Mouse (Mus musculus): ENCODE measurements around the gene Ntn5. TPM values are rescaled to one million over a fixed set of nuclear protein-coding genes. Genes with fewer than 3 reads are reported as not detected.

Ntn5 gene
- total and polyA plus RNA-seq, 2 experiments from 2014 or later, result 0.73 to 1.3 TPM

GRCm38 (mm10) chr7:45667761-45668160 lies 16.1 kb upstream of the Ntn5 start:
- 64% methylated on average over 14 of the region's 14 CpGs for WGBS
- no peak for ATAC-seq (ENCODE audit: low FRiP score)
- peak; percentile 42 for DNase-seq (ENCODE audit: low spot score)
- no peak overlapping the region for H3K4me3 ChIP-seq (ENCODE audit: low read depth, low read length)
- H3K4me2 ChIP-seq (ENCODE audit: low read depth, low read length, poor library complexity, severe bottlenecking), result no peak overlapping the region
- no peak overlapping the region for H3K9ac ChIP-seq (replicated peaks; ENCODE audit: low read length, poor library complexity, severe bottlenecking)
- H3K27me3 ChIP-seq (ENCODE audit: insufficient read depth, low read length), result no peaks in the 10 kb centered on the region
- H3K27ac ChIP-seq (ENCODE audit: low read depth, low read length), result no peak overlapping the region
- TF ChIP-seq CTCF (IDR thresholded peaks at IDR 0.05), result no peak
- no peaks in the 10 kb centered on the region for H3K4me1 ChIP-seq (ENCODE audit: insufficient read depth, low read length)
- H3K9me3 ChIP-seq (ENCODE audit: low read length), result no peaks in the 10 kb centered on the region
- no peaks in the 10 kb centered on the region for H3K36me3 ChIP-seq (ENCODE audit: insufficient read depth, low read length)

- Histone ChIP-seq H3K4me3 (ENCODE audit: low read depth, low read length) (no peak overlapping the region), H3K27me3 (ENCODE audit: insufficient read depth, low read length) (no peaks in the 10 kb centered on the region), H3K9ac (replicated peaks; ENCODE audit: low read length, poor library complexity, severe bottlenecking) (no peak overlapping the region), H3K4me1 (ENCODE audit: insufficient read depth, low read length) (no peaks in the 10 kb centered on the region), H3K27ac (ENCODE audit: low read depth, low read length) (no peak overlapping the region), H3K9me3 (ENCODE audit: low read length) (no peaks in the 10 kb centered on the region), H3K36me3 (ENCODE audit: insufficient read depth, low read length) (no peaks in the 10 kb centered on the region), H3K4me2 (ENCODE audit: low read depth, low read length, poor library complexity, severe bottlenecking) (no peak overlapping the region)
- 97% methylated on average over 9 of the region's 9 CpGs for WGBS
- ATAC-seq (ENCODE audit: low FRiP score), result no peak
- DNase-seq (ENCODE audit: low spot score), result no peak
- TF ChIP-seq CTCF (IDR thresholded peaks at IDR 0.05), result peak; percentile 24; the same call in 1 of the 2 replicates
Observed at GRCm38 (mm10) chr7:45668921-45669320, 14.9 kb upstream of the Ntn5 start.

- ATAC-seq (ENCODE audit: low FRiP score) (no peak), DNase-seq (ENCODE audit: low spot score) (no peak)
- no peak overlapping the region for H3K4me2 ChIP-seq (ENCODE audit: low read depth, low read length, poor library complexity, severe bottlenecking)
- H3K4me1 ChIP-seq (ENCODE audit: insufficient read depth, low read length), result no peaks in the 10 kb centered on the region
- no peak overlapping the region for H3K9ac ChIP-seq (replicated peaks; ENCODE audit: low read length, poor library complexity, severe bottlenecking)
- no peak overlapping the region for H3K27ac ChIP-seq (ENCODE audit: low read depth, low read length)
- no peaks in the 10 kb centered on the region for H3K9me3 ChIP-seq (ENCODE audit: low read length)
- H3K36me3 ChIP-seq (ENCODE audit: insufficient read depth, low read length), result no peaks in the 10 kb centered on the region
- 76% methylated on average over 7 of the region's 7 CpGs for WGBS
- H3K27me3 ChIP-seq (ENCODE audit: insufficient read depth, low read length), result no peaks in the 10 kb centered on the region
- H3K4me3 ChIP-seq (ENCODE audit: low read depth, low read length), result no peak overlapping the region
- TF ChIP-seq CTCF (IDR thresholded peaks at IDR 0.05), result no peak
Observed at GRCm38 (mm10) chr7:45677627-45678295, 6.1 kb upstream of the Ntn5 start.

GRCm38 (mm10) chr7:45678513-45678912 lies 5.3 kb upstream of the Ntn5 start:
- no peak for DNase-seq (ENCODE audit: low spot score)

GRCm38 (mm10) chr7:45679966-45680621 lies 3.7 kb upstream of the Ntn5 start:
- ATAC-seq (ENCODE audit: low FRiP score) (no peak), DNase-seq (ENCODE audit: low spot score) (no peak)
- H3K4me1 ChIP-seq (ENCODE audit: insufficient read depth, low read length), result no peaks in the 10 kb centered on the region
- H3K27me3 ChIP-seq (ENCODE audit: insufficient read depth, low read length), result no peaks in the 10 kb centered on the region
- H3K4me2 ChIP-seq (ENCODE audit: low read depth, low read length, poor library complexity, severe bottlenecking), result no peak overlapping the region
- H3K27ac ChIP-seq (ENCODE audit: low read depth, low read length), result no peak overlapping the region
- no peak for TF ChIP-seq CTCF (IDR thresholded peaks at IDR 0.05)
- 53% methylated on average over 14 of the region's 14 CpGs for WGBS
- H3K36me3 ChIP-seq (ENCODE audit: insufficient read depth, low read length), result no peaks in the 10 kb centered on the region
- H3K9ac ChIP-seq (replicated peaks; ENCODE audit: low read length, poor library complexity, severe bottlenecking), result no peak overlapping the region
- H3K9me3 ChIP-seq (ENCODE audit: low read length), result no peaks in the 10 kb centered on the region
- H3K4me3 ChIP-seq (ENCODE audit: low read depth, low read length), result no peak overlapping the region

More at GRCm38 (mm10) chr7:45678513-45678912, 5.3 kb upstream of the Ntn5 start:
- Histone ChIP-seq H3K9ac (replicated peaks; ENCODE audit: low read length, poor library complexity, severe bottlenecking) (no peak overlapping the region), H3K9me3 (ENCODE audit: low read length) (no peaks in the 10 kb centered on the region), H3K4me1 (ENCODE audit: insufficient read depth, low read length) (no peaks in the 10 kb centered on the region), H3K4me3 (ENCODE audit: low read depth, low read length) (no peak overlapping the region), H3K27ac (ENCODE audit: low read depth, low read length) (no peak overlapping the region), H3K4me2 (ENCODE audit: low read depth, low read length, poor library complexity, severe bottlenecking) (no peak overlapping the region), H3K36me3 (ENCODE audit: insufficient read depth, low read length) (no peaks in the 10 kb centered on the region), H3K27me3 (ENCODE audit: insufficient read depth, low read length) (no peaks in the 10 kb centered on the region)
- TF ChIP-seq CTCF (IDR thresholded peaks at IDR 0.05), result no peak
- ATAC-seq (ENCODE audit: low FRiP score), result no peak
- 93% methylated on average over 14 of the region's 14 CpGs for WGBS

GRCm38 (mm10) chr7:45681046-45681736 lies 2.6 kb upstream of the Ntn5 start:
- DNase-seq (ENCODE audit: low spot score) (no peak), ATAC-seq (ENCODE audit: low FRiP score) (no peak)
- Histone ChIP-seq H3K27me3 (ENCODE audit: insufficient read depth, low read length) (no peaks in the 10 kb centered on the region), H3K36me3 (ENCODE audit: insufficient read depth, low read length) (no peaks in the 10 kb centered on the region), H3K9me3 (ENCODE audit: low read length) (no peaks in the 10 kb centered on the region), H3K4me3 (ENCODE audit: low read depth, low read length) (no peak overlapping the region), H3K4me2 (ENCODE audit: low read depth, low read length, poor library complexity, severe bottlenecking) (no peak overlapping the region), H3K4me1 (ENCODE audit: insufficient read depth, low read length) (no peaks in the 10 kb centered on the region), H3K27ac (ENCODE audit: low read depth, low read length) (no peak overlapping the region), H3K9ac (replicated peaks; ENCODE audit: low read length, poor library complexity, severe bottlenecking) (no peak overlapping the region)
- WGBS, result 88% methylated on average over 8 of the region's 8 CpGs
- no peak for TF ChIP-seq CTCF (IDR thresholded peaks at IDR 0.05)
